Comparison of ENCODE assay signal across 21 mouse cellular contexts in genomic region chr2:43939196-43939595, GRCm38 (mm10).
A peak's percentile ranks its signal among the peaks of the same experiment; 100 is the strongest.
DNase-seq lines count a peak whose midpoint lies in the region; ATAC-seq and TF ChIP-seq lines count a peak whose summit lies in the region.
"Had no signal": no experiment of that assay in that cellular context is flagged by ENCODE, and none has a peak within 500 bp of the region (broad histone marks: within the 10 kb centered on the region; RNA-seq: fewer than 3 reads in every experiment).

No protein-coding gene starts in this region.

- H3K27me3 ChIP-seq in intestine, embryonic 15.5 days (replicated peaks), result no peaks in the 10 kb centered on the region
- no peaks in the 10 kb centered on the region for H3K27me3 ChIP-seq in intestine, embryonic 16.5 days (replicated peaks; ENCODE audit: control insufficient read depth, insufficient read depth, low read length)
- H3K27me3 ChIP-seq in intestine, postnatal 0 days (replicated peaks; ENCODE audit: control insufficient read depth, insufficient read depth, low read length), result no peaks in the 10 kb centered on the region
- H3K27me3 ChIP-seq: CH12.LX had no signal

- H3K4me1 ChIP-seq in intestine, embryonic 15.5 days (replicated peaks), result no peaks in the 10 kb centered on the region
- H3K4me1 ChIP-seq in intestine, embryonic 16.5 days (ENCODE audit: control insufficient read depth, insufficient read depth, low read length), result no peaks in the 10 kb centered on the region
- H3K4me1 ChIP-seq in intestine, postnatal 0 days (replicated peaks; ENCODE audit: control insufficient read depth, insufficient read depth, low read length), result no peaks in the 10 kb centered on the region

- H3K4me3 ChIP-seq in intestine, embryonic 15.5 days (replicated peaks), result no peak overlapping the region
- no peak overlapping the region for H3K4me3 ChIP-seq in intestine, embryonic 16.5 days (ENCODE audit: low read length)
- H3K4me3 ChIP-seq in intestine, postnatal 0 days (ENCODE audit: low read depth, low read length), result no peak overlapping the region

- WGBS in intestine, embryonic 15.5 days, result 64% methylated on average over 5 of the region's 5 CpGs
- 70% methylated on average over 5 of the region's 5 CpGs for WGBS in intestine, embryonic 16.5 days
- 51% methylated on average over 5 of the region's 5 CpGs for WGBS in intestine, postnatal 0 days

- no peaks in the 10 kb centered on the region for H3K9me3 ChIP-seq in intestine, embryonic 15.5 days
- H3K9me3 ChIP-seq in intestine, embryonic 16.5 days (ENCODE audit: control insufficient read depth, low read length), result no peaks in the 10 kb centered on the region
- no peaks in the 10 kb centered on the region for H3K9me3 ChIP-seq in intestine, postnatal 0 days (ENCODE audit: control insufficient read depth)
- H3K9me3 ChIP-seq: G1E had no signal

- TF ChIP-seq CTCF in intestine, postnatal 0 days (IDR thresholded peaks at IDR 0.05; ENCODE audit: low read depth), result no peak

- no peak overlapping the region for H3K27ac ChIP-seq in intestine, embryonic 15.5 days
- no peak overlapping the region for H3K27ac ChIP-seq in intestine, embryonic 16.5 days (ENCODE audit: low read length)
- H3K27ac ChIP-seq in intestine, postnatal 0 days (ENCODE audit: low read depth, low read length), result no peak overlapping the region

- H3K36me3 ChIP-seq in intestine, embryonic 15.5 days, result no peaks in the 10 kb centered on the region
- H3K36me3 ChIP-seq in intestine, embryonic 16.5 days (ENCODE audit: control insufficient read depth, insufficient read depth, low read length), result no peaks in the 10 kb centered on the region
- no peaks in the 10 kb centered on the region for H3K36me3 ChIP-seq in intestine, postnatal 0 days (ENCODE audit: control insufficient read depth, insufficient read depth)
- H3K36me3 ChIP-seq: G1E had no signal

- H3K9ac ChIP-seq in intestine, embryonic 15.5 days, result no peak overlapping the region
- H3K9ac ChIP-seq in intestine, embryonic 16.5 days (ENCODE audit: low read depth, low read length), result no peak overlapping the region
- H3K9ac ChIP-seq in intestine, postnatal 0 days (ENCODE audit: low read depth, low read length), result no peak overlapping the region

- H3K4me2 ChIP-seq in intestine, embryonic 15.5 days (replicated peaks), result no peak overlapping the region
- H3K4me2 ChIP-seq in intestine, embryonic 16.5 days (ENCODE audit: low read depth, low read length), result no peak overlapping the region
- no peak overlapping the region for H3K4me2 ChIP-seq in intestine, postnatal 0 days (replicated peaks; ENCODE audit: low read depth)

- ATAC-seq in intestine, embryonic 15.5 days, result peak; percentile 68
- ATAC-seq in intestine, embryonic 16.5 days, result peak; percentile 89
- 0 out of 2 replicates have a peak, but pooled peaks have one; percentile 28 for ATAC-seq in intestine, postnatal 0 days
- ATAC-seq: activated CD4-positive, CD25-positive, alpha-beta regulatory T cell, adult 4 months; CD4-positive, CD25-positive, alpha-beta regulatory T cell, adult 4 months; Patski had no signal

- DNase-seq in adrenal gland, postnatal 10 days, result no peak
- no peak for DNase-seq in cerebellum, adult 8-10 months
- DNase-seq in cerebellum, adult 11-12 months, result no peak
- DNase-seq: adrenal gland, adult 2 months; adrenal gland, adult 8-10 months; adrenal gland, postnatal 14 days; adrenal gland, postnatal 25 days; adrenal gland, postnatal 36 days; B cell, adult 2 months; cerebellum, adult 11 months; cerebellum, adult 18-20 months; cerebellum, adult 2 months; cerebellum, adult 9-10 months had no signal

Comparison
In these comparisons a context has a peak if more than half of its experiments do, and no peak if none do; other contexts are left out.
1. ATAC-seq: peak in every context shown above with its lines; median percentile 89 in intestine, embryonic 16.5 days; 68 in intestine, embryonic 15.5 days; 28 in intestine, postnatal 0 days.